Mouse (Mus musculus) frontal cortex, postnatal 10 days (tissue): Measurements from ENCODE around the gene Tbc1d10b.

Source experiments
- DNase-seq, 2 experiments: peaks; one replicate each; pipeline ENCODE4 v3.0.0; 2022; ENCODE audit warnings: low spot score in 2 of 2, mixed read lengths in 1 of 2

The Tbc1d10b gene

DNA sequence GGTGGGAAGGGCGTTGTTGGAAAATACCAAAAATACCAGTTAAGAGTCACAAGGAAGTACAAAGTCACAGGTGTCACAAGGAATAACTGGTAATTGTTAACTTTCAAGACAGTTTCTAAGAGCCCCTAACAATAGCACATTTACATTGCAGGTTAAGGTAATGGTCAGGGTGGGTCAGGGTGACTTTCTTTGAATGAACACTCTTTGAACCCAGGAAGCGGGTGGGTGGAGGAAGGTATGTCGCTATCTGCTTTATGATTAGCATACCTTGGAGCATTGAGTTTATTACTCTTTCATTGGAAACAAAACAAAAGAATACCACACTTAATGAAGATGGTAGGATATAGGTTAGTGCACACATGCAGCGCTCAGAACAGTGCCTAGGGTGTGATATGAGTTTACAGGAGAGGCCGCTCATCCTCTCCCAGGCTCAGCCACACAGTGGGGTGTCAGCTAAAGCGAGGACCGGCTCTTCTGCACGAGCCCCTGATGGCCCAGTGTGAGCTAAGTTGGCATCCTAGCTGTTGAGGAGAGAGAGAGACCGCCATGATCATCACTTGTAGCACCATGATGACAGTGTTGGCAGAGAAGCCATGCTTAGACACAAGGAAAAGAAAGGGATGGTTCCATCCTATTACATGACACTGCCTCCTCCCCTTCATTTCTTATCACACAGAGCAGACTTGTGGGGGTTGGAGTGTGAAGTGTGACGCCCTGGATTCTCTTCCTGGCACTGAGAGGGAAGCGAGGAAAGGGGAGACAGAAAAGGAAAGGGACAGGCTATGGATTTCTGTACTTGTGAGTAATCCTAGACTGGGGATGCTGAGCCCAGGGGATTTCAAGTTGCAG, 17.1 kb upstream of the Tbc1d10b start:
- DNase-seq: no peak

DNA sequence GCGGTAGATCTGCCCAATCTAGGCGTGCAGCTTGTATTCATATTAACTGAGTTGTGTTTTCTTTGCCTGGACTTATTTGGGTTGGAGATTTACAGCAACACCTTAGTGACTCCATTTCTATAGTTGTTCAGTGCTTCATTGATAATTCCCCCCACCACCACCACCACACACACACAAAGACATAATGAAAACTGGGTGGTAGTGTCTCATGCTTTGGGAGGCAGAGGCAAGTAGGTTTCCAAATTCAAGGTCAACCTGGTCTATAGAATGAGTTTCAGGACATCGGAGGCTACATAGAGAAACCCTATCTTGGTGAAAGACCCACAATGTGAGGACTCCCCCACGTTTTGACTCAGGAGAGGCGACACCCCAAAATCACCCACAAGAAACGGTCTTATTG, 16.3 kb upstream of the Tbc1d10b start:
- no peak for DNase-seq

DNA sequence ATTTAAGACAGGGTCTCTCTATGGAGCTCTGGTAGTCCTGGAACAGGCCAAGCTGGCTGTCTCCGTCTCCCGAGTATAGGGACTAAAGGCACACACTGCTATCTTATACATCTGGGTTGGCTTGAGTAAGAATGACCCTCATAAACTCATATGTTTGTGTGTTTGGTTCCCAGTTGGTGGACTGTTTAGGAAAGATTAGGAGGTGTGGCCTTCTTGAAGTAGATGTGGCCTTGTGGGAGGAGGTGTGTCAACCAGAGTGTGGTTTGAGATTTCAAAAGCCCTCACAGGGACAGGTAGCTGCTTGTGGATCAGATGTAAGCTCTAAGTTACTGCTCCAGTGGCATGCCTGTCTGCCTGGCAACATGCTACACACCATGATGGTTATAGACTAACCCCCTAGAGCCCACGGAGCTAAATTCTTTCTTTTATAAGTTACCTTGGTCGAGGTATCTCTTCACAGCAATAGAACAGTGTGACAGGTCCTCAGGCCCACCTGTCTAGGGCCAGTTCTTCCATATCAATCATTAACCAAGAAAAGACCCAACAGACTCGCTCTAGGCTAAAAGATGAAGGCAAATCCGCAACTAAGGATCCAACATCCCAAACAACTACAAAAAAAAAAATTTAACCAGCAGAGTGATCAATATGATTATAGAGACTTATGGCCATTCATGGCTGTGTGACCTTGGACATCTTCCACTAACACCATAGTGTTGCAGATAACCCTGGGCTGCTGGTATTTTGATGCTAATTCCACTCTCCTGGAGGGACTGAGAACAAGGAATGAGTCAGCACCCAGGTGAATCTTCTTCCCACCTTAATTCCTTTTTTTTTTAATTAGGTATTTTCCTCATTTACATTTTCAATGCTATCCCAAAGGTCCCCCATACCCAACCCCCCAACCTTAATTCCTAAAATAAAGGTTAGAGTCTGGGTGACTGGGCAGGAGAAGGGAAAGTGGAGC, 15.5 kb upstream of the Tbc1d10b start:
- DNase-seq: no peak

DNA sequence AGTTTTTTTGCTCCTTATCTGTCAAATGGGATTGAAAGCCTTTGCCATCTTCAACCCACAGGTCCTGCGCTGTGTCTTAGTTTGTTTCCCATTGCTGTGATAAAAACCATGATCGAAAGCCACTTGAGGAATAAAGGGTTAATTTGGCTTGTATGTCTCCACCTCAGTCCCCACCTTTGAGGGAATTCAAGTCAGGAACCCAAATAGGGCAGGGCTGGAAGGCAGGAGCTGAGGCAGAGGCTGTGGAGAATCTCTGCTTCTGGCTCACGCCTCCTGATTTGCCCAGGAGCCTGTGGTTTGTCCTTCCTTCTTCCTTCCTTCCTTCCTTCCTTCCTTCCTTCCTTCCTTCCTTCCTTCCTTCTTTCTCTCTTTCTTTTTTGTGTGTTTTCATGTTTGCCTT, 14.8 kb upstream of the Tbc1d10b start:
- no peak for DNase-seq

DNA sequence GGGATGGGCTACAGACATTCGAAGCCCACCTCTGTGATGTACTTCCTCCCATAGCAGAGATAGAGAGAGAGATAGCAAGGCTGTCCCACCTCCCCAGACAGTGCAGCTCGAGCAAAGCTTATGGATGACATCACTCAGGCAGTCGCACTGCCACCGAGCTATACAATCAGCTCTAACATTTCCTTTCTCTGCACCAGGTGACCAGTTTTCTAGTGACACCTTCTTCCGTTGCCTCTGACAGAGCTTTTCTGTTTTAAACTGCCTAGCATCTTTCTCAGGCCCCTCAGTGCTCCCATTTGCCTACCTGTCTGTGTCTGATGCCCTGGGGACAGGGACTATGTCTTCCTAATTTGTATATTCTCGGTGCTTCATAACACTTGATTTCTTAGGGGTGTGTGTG, 12.2 kb upstream of the Tbc1d10b start:
- no peak for DNase-seq

DNA sequence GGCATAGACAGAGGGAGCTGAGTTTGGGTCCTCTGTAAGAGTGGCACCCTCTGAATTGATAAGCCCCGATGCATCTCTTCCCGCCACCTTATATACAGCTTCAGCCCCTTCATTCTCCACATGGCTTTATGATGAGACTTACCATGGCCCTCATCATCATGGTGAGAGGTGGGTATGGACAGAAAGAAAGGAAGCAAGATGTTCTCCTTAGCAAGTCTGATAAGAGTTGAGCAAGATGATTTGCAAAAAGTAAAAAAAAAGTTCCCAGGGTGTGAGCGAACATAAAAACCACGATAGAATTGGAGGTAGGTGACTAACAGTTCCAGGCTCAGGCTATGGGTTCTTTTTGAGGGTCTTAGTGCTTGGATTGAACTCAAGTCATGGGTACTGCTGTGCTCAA, 10.4 kb upstream of the Tbc1d10b start:
- DNase-seq: no peak

DNA sequence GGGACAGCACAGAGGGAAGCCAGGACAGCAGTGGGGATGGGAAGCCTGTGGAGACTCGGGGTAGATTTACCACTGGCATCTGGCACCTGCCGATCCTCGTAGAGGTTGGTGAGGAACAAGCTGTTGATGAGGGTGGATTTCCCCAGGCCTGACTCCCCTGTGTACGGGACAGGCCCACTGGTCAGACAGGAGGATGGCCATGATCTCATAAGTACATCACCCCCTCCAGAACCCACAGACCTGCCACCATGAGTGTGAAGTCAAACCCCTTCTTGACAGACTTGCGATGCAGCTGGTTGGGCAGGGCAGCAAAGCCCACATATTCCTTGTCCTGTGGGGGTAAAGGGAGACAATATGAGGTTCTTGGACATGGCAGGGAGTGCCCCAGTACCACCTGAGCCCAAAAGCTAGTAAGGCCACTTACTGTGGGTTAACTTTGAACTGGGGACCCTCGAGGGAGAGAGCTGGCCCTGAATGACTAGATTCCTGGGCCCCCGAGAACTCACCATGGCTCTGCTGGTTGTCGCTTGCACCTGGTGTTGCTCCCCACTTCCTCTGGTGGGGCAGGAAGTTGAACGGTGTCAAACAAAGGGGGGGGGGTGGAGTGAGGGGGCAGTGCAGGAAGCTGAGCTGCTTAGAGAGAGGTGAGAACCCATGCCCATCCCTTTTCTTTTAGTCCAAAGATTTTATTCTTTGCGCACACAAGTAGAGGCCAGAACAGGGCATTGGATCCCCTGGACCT, 9.8 kb upstream of the Tbc1d10b start:
- no peak for DNase-seq

DNA sequence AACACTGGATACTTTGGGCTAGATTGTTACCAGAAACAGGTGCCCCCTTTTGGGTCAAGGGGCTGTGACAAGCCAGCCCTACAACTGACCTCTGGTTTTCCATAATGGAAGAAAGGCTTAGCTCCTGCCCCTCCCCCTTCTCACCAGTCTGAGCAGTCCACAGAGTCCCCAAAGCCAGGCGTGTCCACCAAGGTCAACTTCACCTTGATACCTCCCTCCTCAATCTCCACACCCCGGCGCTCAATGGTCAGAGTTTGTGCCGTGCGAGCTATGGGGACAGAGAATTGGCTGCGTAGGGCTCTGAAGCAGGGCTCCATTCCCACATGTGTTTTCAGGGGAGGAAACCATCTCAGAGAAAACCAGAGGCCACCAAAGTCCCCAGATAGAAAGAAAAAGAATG, 9.2 kb upstream of the Tbc1d10b start:
- DNase-seq: no peak

DNA sequence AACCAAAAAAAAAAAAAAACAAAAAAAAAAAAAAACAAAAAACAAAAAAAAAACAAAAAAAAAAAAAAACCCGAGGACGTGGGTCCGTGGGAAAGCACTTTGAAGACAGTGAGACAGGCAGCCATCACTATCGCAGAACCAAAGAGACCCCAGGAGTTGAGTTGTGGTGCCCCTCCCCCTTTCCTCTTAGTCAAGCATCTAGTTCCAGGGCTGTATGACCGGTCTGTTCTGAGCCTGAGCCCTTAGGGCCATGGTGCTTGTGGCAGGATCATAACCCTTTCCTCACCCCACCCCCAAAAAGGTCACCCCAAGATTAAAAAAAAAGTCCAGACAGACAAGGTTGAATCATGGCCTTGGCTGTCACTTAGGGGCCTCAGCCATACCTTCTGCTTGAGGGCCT, 8.0 kb upstream of the Tbc1d10b start:
- no peak for DNase-seq

DNA sequence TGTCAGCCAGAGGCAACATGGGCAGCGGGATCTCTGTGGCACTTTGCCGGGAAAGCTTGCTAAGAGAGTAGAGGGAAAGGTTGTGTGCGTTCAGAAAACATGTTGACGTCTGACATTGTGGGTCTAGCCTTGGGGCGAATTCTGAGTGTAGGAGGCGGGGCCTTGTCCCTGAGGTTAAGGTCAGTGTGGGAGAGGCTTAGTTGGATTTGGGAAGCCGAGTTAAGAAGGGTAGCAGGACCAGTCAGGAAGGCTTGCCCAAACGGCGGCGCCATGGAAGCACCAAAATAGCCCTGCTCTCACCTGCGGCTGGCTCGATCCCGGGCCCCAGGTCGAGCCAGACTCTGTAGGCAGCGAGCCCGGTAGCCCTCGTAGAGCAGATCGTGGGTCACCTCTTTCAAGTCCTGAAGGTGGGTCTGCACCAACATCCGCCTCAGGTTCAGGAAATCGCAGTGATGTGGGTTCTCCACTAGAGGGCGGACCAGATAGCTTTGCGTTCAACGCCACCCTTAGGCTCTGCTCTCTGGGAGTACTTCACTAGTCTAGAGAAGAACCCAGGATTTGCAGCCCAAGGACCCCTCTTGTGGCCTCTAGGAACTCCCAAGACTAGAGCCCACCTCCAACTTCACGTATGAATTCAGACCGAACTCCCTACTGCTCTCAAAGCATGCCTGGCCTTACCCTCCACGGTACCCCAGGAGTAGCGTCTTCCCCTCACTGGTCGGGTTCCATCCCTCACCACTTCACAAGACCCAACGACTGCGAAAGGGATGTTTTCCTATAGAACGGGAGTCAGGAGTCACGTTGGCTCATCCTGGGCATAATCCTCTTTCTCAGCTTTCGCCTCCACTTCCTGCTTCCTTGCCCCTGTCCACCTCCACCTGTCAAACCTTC, 7.0 kb upstream of the Tbc1d10b start:
- peak in 1 of 2 experiments; percentile 40 for DNase-seq

DNA sequence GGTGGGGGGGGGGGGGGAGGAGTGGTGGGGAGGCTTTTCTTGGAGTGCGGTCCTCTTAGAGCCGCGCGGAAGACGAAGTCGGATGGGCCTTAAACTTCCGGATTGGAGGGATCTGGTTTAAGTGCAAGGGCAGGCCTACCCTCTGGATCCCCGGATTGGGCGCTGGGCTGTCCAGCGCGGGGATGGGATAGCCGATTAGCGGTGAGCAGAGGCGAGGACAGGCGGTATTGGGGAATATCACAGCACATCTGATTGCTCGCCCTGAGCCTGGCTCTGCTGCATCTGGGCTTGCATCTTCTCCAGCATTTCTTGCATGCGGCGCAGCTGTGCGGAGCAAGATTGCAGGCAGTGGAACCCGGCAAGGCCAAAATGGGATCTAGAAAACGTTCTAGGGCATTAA, 6.3 kb upstream of the Tbc1d10b start:
- no peak for DNase-seq

DNA sequence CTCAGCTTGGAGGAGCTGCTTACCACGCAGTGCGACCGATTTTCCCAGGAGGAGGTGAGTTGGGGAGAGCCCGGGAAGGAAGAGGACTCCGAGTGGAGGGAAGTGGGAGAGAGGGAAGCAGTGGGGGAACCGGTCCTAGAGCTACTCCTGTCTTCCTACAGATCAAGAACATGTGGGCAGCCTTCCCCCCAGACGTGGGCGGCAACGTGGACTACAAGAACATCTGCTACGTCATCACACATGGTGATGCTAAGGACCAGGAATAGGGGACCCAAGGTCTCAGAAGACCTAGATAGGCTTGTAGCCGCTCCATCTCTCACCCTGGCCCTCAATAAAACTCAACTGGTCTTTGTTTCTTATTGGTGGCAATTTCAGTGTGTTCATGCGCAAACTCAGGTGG, 5.7 kb upstream of the Tbc1d10b start:
- no peak for DNase-seq

DNA sequence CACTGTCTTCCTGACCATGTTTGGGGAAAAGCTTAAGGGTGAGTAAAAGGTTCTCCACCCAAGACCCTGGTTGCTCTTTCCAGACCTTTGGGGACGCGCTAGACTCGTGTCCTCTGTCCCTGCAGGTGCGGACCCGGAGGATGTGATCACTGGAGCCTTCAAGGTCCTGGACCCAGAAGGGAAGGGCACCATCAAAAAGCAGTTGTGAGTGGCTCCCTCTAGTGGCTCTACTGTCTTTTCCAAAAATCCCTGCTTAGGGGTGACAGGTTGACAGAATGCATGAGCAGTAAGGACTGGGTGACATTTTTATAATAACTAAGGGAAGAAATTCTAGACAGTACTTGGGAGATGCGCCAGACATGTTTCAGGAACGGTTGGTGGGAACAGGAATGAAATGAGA, 5.2 kb upstream of the Tbc1d10b start:
- DNase-seq: peak in 1 of 2 experiments; percentile 13

DNA sequence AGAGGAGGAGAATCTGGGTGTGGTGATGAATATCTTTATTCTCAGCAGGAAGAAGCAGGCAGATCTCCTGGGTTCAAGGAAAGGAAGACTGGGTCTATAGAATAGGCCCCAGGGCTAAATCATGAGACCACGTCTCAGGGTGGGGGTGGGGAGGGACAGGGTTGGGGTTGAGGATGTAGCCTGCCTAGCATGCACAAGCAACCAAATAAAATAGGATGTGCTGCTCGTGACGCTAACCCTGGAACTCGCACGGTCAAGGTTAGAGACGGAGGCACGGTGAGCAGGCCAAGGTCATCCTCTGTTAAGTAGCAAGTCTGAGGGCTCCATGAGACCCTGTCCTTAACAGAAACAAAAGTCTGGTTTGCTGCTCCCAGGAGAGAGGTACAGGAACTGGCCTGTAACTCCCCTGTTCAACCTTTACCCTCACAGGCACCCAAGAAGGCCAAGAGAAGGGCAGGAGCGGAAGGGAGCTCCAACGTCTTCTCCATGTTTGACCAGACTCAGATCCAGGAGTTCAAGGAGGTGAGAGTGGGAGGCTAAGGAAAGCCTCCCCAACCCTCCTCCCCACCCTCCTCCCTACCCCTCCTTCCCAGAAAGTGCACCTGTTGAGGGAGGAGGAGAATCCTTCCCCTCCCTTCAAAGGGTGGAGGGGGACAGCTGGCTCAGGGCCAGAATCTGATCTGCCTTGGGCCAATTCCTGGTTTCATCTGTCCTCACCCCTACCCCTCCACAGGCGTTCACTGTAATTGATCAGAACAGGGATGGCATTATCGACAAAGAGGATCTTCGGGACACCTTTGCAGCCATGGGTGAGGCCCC, 4.4 kb upstream of the Tbc1d10b start:
- no peak for DNase-seq

DNA sequence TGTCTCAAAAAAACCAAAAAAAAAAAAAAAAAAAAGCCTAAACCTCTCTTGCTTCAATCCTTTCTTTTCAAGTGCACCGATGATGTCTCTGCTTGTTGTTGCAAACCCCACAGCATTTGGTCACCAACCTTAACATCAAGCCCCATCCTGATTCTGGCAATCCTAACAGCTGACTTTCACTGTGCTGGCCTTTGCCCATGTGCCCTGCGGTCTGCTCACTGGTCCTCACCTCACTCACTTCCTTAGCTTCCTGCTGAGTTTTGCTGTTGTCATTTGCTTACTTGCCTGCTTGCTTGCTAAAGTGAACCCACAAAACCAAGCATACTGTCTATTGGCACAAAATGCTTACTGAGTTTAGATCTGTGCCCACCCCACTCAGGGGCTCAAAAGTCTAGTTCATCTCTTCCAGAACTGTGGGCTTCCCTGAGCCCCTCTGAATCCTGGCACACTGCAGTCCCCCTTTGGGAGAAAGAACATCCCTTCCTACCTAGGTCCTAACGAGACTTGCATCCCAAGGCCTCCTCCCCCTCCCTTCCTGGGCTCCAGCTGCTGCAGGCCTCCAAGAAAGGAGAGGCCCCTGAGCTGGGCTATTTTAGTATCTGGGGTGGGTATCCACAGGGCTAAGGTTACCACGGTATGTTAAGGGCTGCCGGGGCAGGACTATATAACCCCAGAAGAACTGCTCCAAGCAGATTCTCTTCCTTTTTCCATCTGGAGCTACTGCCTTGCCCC, 2.9 kb upstream of the Tbc1d10b start:
- DNase-seq: no peak

DNA sequence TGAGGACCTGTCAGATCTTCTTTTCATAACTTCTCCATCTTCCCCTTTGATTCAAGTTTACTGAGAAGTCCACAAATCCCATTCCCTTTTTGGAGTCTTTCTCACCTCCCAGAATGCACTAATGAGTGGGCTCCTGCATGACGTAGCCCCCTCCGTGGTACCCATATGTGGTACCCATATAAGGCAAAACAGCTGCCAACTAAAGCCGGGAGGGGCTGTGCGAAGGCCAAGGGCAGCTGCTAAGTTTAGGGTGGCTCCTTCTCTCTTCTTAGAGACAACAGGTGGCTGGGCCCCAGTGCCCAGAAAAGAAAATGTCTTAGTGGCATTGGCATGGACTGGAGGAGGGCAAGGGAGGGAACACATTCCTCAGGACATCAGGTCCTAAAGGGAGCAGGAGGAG, 2.0 kb upstream of the Tbc1d10b start:
- peak in 1 of 2 experiments; percentile 17 for DNase-seq

DNA sequence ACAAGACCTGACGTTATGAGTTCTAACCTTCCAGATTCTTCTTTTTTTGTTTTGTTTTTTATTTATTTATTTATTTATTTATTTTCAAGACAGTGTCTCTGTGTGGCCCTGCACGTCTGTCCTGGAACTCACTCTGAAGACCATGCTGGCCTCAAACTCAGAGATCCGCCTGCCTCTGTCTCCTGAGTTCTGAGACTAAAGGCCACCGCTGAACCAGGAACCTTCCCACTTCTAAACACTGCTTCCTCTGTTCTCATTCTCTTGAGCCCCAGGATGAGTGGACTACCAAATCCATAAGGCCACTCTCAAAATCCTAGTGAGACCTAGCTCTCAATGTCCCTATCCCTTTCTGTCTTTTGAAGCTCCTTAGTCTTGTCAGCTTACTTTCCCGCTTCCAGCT, 1.6 kb upstream of the Tbc1d10b start:
- DNase-seq: no peak

DNA sequence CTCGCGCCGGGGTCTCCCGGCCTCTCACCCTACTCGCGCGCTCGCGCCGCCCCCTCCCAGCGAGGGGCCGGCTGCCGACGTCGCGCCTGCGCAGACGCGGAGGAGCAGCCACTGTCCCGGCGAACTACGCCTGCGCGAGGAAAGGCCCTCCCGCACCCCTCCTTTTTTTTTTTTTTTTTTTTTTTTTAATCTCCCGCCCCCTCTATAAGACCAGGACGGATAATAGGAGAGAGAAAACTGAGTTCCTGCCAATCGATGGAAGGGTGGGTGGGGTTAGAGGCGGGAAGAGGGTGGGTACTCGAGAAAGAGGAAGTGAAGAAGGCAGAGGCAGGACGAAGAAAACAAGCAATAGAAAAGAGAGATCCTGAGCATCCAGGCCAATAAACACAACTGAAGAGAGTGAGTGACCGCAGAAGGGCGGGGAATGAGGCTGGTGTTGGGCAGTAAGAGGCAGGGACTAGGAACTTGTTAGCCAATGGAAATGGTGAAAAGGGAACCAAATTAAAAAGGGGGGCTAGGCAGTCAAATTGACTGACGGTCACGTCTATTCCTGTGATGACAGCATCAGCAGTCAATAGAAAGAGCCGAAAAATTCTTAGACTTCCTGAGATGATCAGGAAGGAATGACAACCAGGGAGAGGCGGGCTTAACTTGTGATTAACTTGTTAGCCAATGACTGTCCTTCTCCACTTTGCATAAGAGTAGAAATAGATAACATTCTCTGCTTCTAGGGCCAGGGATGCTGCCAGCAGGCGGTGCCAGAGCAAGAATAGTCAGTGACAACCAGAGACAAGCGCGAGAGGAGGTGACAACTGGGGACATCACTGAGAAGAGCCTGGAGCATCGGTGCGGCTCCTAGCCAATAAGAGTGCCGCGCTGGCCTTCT, 528 bp upstream of the Tbc1d10b start, which contains the start of gene Mylpf:
Gene Mylpf, plus strand, starts transcription at position 338 of the 886 bp plus-strand sequence.
- peak; percentile 90 to 97 for DNase-seq
